Mouse (Mus musculus) erythroblast, embryonic 14.5 days (primary cell): Measurements from ENCODE around the gene Tmem184c. TPM values are rescaled to one million over a fixed set of nuclear protein-coding genes. Genes with fewer than 3 reads are reported as not detected.

Experiments used
- H3K27me3 ChIP-seq: 2 replicates; pipeline ENCODE4 v1.6.1; 2012; ENCODE audit warnings: inconsistent platforms; ENCODE audit not compliant: control insufficient read depth
- H3K36me3 ChIP-seq: 2 replicates; pipeline ENCODE4 v1.6.1; 2012; ENCODE audit warnings: mild to moderate bottlenecking, inconsistent platforms; ENCODE audit not compliant: control insufficient read depth
- H3K4me1 ChIP-seq: 2 replicates; pipeline ENCODE4 v1.6.1; 2012; ENCODE audit warnings: inconsistent platforms; ENCODE audit not compliant: control insufficient read depth
- H3K4me3 ChIP-seq: replicated peaks from 2 replicates; pipeline ENCODE3; 2012; ENCODE audit warnings: moderate library complexity, mild to moderate bottlenecking, inconsistent platforms
- H3K9me3 ChIP-seq: 2 replicates; pipeline ENCODE4 v1.6.1; 2012; ENCODE audit warnings: low read length, inconsistent platforms, mixed read lengths; ENCODE audit not compliant: control insufficient read depth
- GATA1 ChIP-seq: IDR thresholded peaks from 2 replicates; pipeline ENCODE4 v1.6.1; 2012; ENCODE audit warnings: low read length, inconsistent platforms, mixed read lengths
- TAL1 ChIP-seq: IDR thresholded peaks from 3 replicates; pipeline ENCODE4 v1.6.1; 2012; ENCODE audit warnings: low read length, inconsistent platforms, mixed read lengths
- polyA plus RNA-seq: library from polyadenylated mRNA; stranded (reverse); fragments of >175 nt; gene quantifications from 2 replicates; pipeline ENCODE4 v1.2.3, GENCODE M21; 2012

Gene Tmem184c
- polyA plus RNA-seq, 1 experiment: not detected

- H3K27me3 ChIP-seq: no peaks in the 10 kb centered on the region
- H3K9me3 ChIP-seq: no peaks in the 10 kb centered on the region
- peak overlapping the region; percentile 72 for H3K4me3 ChIP-seq
- peaks cover 24% of the 10 kb centered on the region for H3K4me1 ChIP-seq
- TF ChIP-seq TAL1: no peak
- no peak for TF ChIP-seq GATA1
- H3K36me3 ChIP-seq: peaks cover 40% of the 10 kb centered on the region
Observed at GRCm38 (mm10) chr8:77549881-77550580, 60.5 kb downstream of the Tmem184c start.

- H3K4me3 ChIP-seq: peak within 1 kb of the TSS; percentile 72
- TF ChIP-seq TAL1 (no peak), GATA1 (no peak)
- peaks cover 33% of the 10 kb centered on the region for H3K36me3 ChIP-seq
- no peaks in the 10 kb centered on the region for H3K27me3 ChIP-seq
- no peaks in the 10 kb centered on the region for H3K9me3 ChIP-seq
- H3K4me1 ChIP-seq: peaks cover 29% of the 10 kb centered on the region
Observed at GRCm38 (mm10) chr8:77549121-77549706, 61.3 kb downstream of the Tmem184c start, which contains the start of gene Prmt9. TSS of gene Prmt9 (plus strand) at chr8:77549397.

Other genes starting within 250 kb of the Tmem184c start
- gene Arhgap10, start 92.7 kb downstream of the Tmem184c start, polyA plus RNA-seq: 0.32 and 0.47 TPM in 2 replicates
- 0.05 TPM in 2 replicates for gene Prmt9, start 61.3 kb downstream of the Tmem184c start, polyA plus RNA-seq
- 0.01 TPM in 1 of 2 replicates, not detected in the other for gene Ednra, start 113.8 kb upstream of the Tmem184c start, polyA plus RNA-seq